Mouse (Mus musculus) hindbrain, embryonic 15.5 days (tissue): Measurements from ENCODE around the gene Impg1. TPM values are rescaled to one million over a fixed set of nuclear protein-coding genes. Genes with fewer than 3 reads are reported as not detected.
A peak's percentile ranks its signal among the peaks of the same experiment; 100 is the strongest.

Source experiments
- ATAC-seq: fragments of 200-750 bp; cut with Nextera tagmentation; 2 replicates; pipeline ENCODE4 v1.8.0; 2017; ENCODE audit warnings: low read depth, moderate number of reproducible peaks, moderate TSS enrichment; ENCODE audit not compliant: low FRiP score
- H3K27ac ChIP-seq: fragments of 300-500 bp; sonication (generic); replicated peaks from 2 replicates; pipeline ENCODE4 v1.5.1; 2015; ENCODE audit warnings: mild to moderate bottlenecking, inconsistent platforms
- H3K27me3 ChIP-seq: fragments of 300-500 bp; sonication (generic); 2 replicates; pipeline ENCODE4 v1.6.1; 2015; ENCODE audit warnings: control low read depth, inconsistent platforms
- H3K36me3 ChIP-seq: fragments of 300-500 bp; sonication (generic); 2 replicates; pipeline ENCODE4 v1.6.1; 2015; ENCODE audit warnings: control low read depth, inconsistent platforms
- H3K4me1 ChIP-seq: fragments of 300-500 bp; sonication (generic); replicated peaks from 2 replicates; pipeline ENCODE4 v1.6.1; 2015; ENCODE audit warnings: control low read depth, inconsistent platforms
- H3K4me2 ChIP-seq: fragments of 300-500 bp; sonication (generic); 2 replicates; pipeline ENCODE4 v1.6.1; 2015; ENCODE audit warnings: moderate library complexity, mild to moderate bottlenecking, inconsistent platforms
- H3K4me3 ChIP-seq: fragments of 300-500 bp; sonication (generic); 2 replicates; pipeline ENCODE4 v1.5.1; 2015; ENCODE audit warnings: mild to moderate bottlenecking, inconsistent platforms
- H3K9ac ChIP-seq: fragments of 300-500 bp; sonication (generic); 2 replicates; pipeline ENCODE4 v1.6.1; 2015; ENCODE audit warnings: inconsistent platforms
- H3K9me3 ChIP-seq: fragments of 300-500 bp; sonication (generic); 2 replicates; pipeline ENCODE4 v1.6.1; 2016; ENCODE audit warnings: control low read depth, inconsistent platforms
- WGBS: fragments of 180-500 bp; shearing (Covaris S2); methylation state at CpG from one replicate; pipeline ENCODE4 v1.1.7; 2015; 5-methylcytosine and 5-hydroxymethylcytosine counted together
- polyA plus RNA-seq: library from polyadenylated mRNA; unstranded; fragments of >200 nt; fragmentation: Nextera tagmentation; extraction: Ambion mirVana; gene quantifications from 2 replicates; pipeline ENCODE4 v1.2.1, GENCODE M21; 2015

Gene Impg1
- not detected in 2 replicates for polyA plus RNA-seq

DNA sequence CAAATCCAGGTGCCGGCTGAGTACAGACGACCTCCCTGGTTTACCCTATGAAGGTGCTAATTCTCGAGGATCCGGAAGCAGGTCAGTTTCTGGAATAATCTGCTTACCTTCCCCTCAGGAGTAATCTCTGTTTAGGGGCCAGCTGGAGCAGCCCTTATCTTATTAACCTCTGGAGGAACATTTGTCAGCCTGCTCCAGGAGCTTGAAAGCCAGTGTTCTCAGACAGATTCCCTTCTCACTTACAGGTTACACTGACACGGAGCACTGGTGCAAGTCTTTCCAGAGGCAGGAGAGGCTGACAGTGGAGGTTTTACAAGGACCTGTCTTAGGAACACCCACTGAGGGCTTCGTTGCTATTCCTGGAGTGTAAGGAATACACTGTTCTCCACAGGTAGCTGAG, at the start of gene Impg1:
Gene Impg1, minus strand, starts transcription at position 101 of the 400 bp plus-strand sequence.
- no peaks in the 10 kb centered on the region for H3K4me1 ChIP-seq
- 62% methylated on average over 6 of the region's 6 CpGs for WGBS
- no peak within 1 kb of the TSS for H3K4me3 ChIP-seq
- no peak for ATAC-seq
- no peak within 1 kb of the TSS for H3K27ac ChIP-seq
- no peaks in the 10 kb centered on the region for H3K36me3 ChIP-seq
- H3K9ac ChIP-seq: no peak within 1 kb of the TSS
- H3K4me2 ChIP-seq: no peak within 1 kb of the TSS
- no peaks in the 10 kb centered on the region for H3K27me3 ChIP-seq
- no peaks in the 10 kb centered on the region for H3K9me3 ChIP-seq

DNA sequence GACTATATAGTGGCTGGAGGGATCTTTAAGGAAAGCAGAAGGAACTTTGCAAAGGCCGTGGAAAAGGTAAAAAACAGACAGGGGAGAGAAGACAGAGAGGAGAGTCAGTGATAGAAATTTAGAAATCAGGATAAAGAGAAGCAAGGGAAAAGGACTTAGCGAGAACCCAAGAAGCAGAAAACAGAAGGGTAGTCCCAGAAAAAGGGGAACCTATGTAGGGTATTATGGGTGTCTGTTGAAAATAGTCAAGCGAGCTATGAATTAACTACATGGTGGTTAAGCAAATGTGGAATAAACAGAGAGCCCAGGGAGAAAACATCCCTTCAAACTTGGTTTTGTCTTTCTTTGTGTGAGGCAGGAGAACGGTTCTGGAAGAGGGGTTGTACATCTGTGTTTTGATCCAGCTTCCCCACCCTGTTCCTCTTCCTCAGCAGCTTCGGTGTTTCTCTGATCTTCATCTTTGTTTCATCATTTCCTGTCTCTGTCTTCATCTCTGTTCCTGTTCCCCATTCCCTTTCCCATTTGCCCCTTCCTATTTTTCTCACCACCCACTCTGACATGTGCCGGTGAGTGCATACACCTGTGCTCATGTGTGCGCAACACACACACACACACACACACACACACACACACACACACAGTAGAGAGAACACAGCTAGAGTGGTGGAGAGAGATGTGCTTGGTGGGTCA, 44.3 kb upstream of the Impg1 start:
- H3K4me3 ChIP-seq: no peak overlapping the region
- no peaks in the 10 kb centered on the region for H3K4me1 ChIP-seq
- H3K27me3 ChIP-seq: no peaks in the 10 kb centered on the region
- no peak overlapping the region for H3K9ac ChIP-seq
- no peak overlapping the region for H3K27ac ChIP-seq
- no peak overlapping the region for H3K4me2 ChIP-seq
- ATAC-seq: no peak
- no peaks in the 10 kb centered on the region for H3K36me3 ChIP-seq
- no peaks in the 10 kb centered on the region for H3K9me3 ChIP-seq
- 89% methylated on average over 7 of the region's 7 CpGs for WGBS

- no peaks in the 10 kb centered on the region for H3K36me3 ChIP-seq
- WGBS: 57% methylated on average over 2 of the region's 2 CpGs
- no peak overlapping the region for H3K9ac ChIP-seq
- H3K9me3 ChIP-seq: no peaks in the 10 kb centered on the region
- no peak for ATAC-seq
- no peaks in the 10 kb centered on the region for H3K4me1 ChIP-seq
- H3K4me2 ChIP-seq: no peak overlapping the region
- H3K27me3 ChIP-seq: no peaks in the 10 kb centered on the region
- H3K27ac ChIP-seq: no peak overlapping the region
- no peak overlapping the region for H3K4me3 ChIP-seq
These were observed 39.3 kb upstream of the Impg1 start for GRCm38 (mm10) chr9:80504496-80505012.

- Histone ChIP-seq H3K4me2 (no peak overlapping the region), H3K9ac (no peak overlapping the region), H3K27ac (no peak overlapping the region), H3K36me3 (no peaks in the 10 kb centered on the region), H3K27me3 (no peaks in the 10 kb centered on the region), H3K4me3 (no peak overlapping the region), H3K4me1 (no peaks in the 10 kb centered on the region), H3K9me3 (no peaks in the 10 kb centered on the region)
- no peak for ATAC-seq
- 57% methylated on average over 4 of the region's 4 CpGs for WGBS
These were observed 26.3 kb upstream of the Impg1 start for GRCm38 (mm10) chr9:80491591-80491990.

GRCm38 (mm10) chr9:80460420-80460819, 4.9 kb downstream of the Impg1 start:
- no peaks in the 10 kb centered on the region for H3K36me3 ChIP-seq
- H3K4me2 ChIP-seq: no peak overlapping the region
- H3K4me3 ChIP-seq: no peak overlapping the region
- WGBS: 82% methylated on average over 4 of the region's 4 CpGs
- no peak overlapping the region for H3K9ac ChIP-seq
- no peaks in the 10 kb centered on the region for H3K4me1 ChIP-seq
- no peak for ATAC-seq
- no peaks in the 10 kb centered on the region for H3K9me3 ChIP-seq
- no peaks in the 10 kb centered on the region for H3K27me3 ChIP-seq
- no peak overlapping the region for H3K27ac ChIP-seq

DNA sequence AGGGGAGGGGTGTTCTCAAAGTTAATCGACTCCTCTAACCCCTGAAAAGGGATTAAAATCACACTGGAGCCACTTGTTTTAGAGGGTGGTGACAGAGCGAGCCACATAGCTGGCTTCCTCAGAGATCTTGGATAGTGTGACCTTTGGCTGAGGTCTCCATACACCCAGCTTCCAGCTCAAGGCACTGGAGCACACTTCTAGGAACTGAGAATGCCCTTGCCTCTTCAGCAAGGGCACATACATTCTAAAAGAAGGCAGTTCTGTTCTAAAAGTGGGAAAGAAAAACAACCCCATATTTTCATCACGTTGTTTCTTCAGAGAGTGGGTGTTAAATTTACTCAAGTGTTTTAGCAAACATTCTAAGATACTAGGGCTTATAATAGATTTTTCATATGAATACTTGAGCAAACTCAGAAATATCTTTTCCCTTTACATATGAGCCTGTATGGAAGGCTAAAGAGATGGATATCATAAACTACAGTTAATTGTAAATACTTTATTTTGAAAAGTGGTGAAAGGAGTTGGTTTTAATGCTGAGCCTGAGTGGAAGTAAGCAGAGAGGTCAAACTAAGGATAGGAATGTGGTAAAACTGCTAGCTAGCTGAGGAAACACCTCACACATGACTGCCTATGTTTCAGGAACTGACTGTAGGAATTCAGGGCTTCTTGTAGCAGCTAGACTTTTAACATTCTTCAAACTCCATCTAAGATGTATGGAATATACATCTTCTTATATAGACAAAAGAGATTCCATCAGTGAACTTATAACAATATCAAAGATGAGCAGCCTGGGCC, 14.6 kb downstream of the Impg1 start:
- no peaks in the 10 kb centered on the region for H3K4me1 ChIP-seq
- H3K27ac ChIP-seq: no peak overlapping the region
- WGBS: 74% methylated on average over 3 of the region's 3 CpGs
- H3K27me3 ChIP-seq: no peaks in the 10 kb centered on the region
- ATAC-seq: no peak
- no peak overlapping the region for H3K4me3 ChIP-seq
- H3K4me2 ChIP-seq: no peak overlapping the region
- H3K36me3 ChIP-seq: no peaks in the 10 kb centered on the region
- no peak overlapping the region for H3K9ac ChIP-seq
- no peaks in the 10 kb centered on the region for H3K9me3 ChIP-seq

DNA sequence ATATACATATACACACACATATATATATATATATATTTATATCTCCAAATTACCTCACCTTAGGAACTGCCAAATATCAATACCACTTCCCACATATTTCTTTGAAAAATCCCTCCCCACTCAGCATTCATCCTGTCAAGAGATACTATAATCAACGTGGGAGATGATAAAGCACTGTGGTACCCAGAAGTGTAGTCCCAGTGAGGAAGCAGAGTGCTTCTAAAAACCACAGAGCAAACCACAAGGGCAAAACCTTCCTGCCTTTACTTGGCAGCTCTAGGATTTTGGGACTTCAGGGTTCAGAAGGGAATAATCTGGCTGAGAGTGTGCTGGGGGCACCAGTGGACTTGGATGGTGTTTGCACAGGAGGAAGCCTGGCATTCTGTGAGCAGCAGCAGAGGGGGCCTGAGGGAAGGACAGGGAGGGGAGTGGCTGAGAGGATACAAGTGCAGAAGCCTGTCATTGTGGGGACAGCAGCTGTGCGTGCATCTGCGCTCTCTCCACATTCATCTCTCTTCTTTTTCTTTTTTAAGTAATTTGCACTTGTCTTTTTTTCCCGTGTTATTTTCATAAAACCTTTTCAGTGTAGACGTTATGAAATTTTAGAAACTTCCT, 24.1 kb downstream of the Impg1 start:
- Histone ChIP-seq H3K27ac (no peak overlapping the region), H3K4me2 (no peak overlapping the region), H3K9ac (no peak overlapping the region), H3K27me3 (no peaks in the 10 kb centered on the region), H3K4me1 (no peaks in the 10 kb centered on the region), H3K9me3 (no peaks in the 10 kb centered on the region), H3K4me3 (no peak overlapping the region), H3K36me3 (no peaks in the 10 kb centered on the region)
- no peak for ATAC-seq
- 60% methylated on average over 5 of the region's 5 CpGs for WGBS

- no peaks in the 10 kb centered on the region for H3K36me3 ChIP-seq
- H3K9ac ChIP-seq: no peak overlapping the region
- no peak overlapping the region for H3K4me3 ChIP-seq
- no peak overlapping the region for H3K4me2 ChIP-seq
- ATAC-seq: no peak
- no peaks in the 10 kb centered on the region for H3K9me3 ChIP-seq
- WGBS: 51% methylated on average over 3 of the region's 3 CpGs
- no peak overlapping the region for H3K27ac ChIP-seq
- H3K27me3 ChIP-seq: no peaks in the 10 kb centered on the region
- no peaks in the 10 kb centered on the region for H3K4me1 ChIP-seq
These were observed 73.9 kb downstream of the Impg1 start for GRCm38 (mm10) chr9:80391404-80391803.

GRCm38 (mm10) chr9:80391002-80391401, 74.3 kb downstream of the Impg1 start:
- H3K27me3 ChIP-seq: no peaks in the 10 kb centered on the region
- no peaks in the 10 kb centered on the region for H3K36me3 ChIP-seq
- H3K4me1 ChIP-seq: no peaks in the 10 kb centered on the region
- no peak overlapping the region for H3K9ac ChIP-seq
- H3K9me3 ChIP-seq: no peaks in the 10 kb centered on the region
- no peak overlapping the region for H3K27ac ChIP-seq
- WGBS: 28% methylated on average over 5 of the region's 5 CpGs
- ATAC-seq: 0 out of 2 replicates have a peak, but pooled peaks have one; percentile 51
- H3K4me2 ChIP-seq: no peak overlapping the region
- H3K4me3 ChIP-seq: no peak overlapping the region

- no peak overlapping the region for H3K9ac ChIP-seq
- 93% methylated on average over 3 of the region's 3 CpGs for WGBS
- ATAC-seq: no peak
- H3K4me2 ChIP-seq: no peak overlapping the region
- no peaks in the 10 kb centered on the region for H3K36me3 ChIP-seq
- no peak overlapping the region for H3K4me3 ChIP-seq
- H3K27me3 ChIP-seq: no peaks in the 10 kb centered on the region
- H3K27ac ChIP-seq: no peak overlapping the region
- no peaks in the 10 kb centered on the region for H3K4me1 ChIP-seq
- no peaks in the 10 kb centered on the region for H3K9me3 ChIP-seq
These were observed 77.4 kb downstream of the Impg1 start for GRCm38 (mm10) chr9:80387890-80388289.

DNA sequence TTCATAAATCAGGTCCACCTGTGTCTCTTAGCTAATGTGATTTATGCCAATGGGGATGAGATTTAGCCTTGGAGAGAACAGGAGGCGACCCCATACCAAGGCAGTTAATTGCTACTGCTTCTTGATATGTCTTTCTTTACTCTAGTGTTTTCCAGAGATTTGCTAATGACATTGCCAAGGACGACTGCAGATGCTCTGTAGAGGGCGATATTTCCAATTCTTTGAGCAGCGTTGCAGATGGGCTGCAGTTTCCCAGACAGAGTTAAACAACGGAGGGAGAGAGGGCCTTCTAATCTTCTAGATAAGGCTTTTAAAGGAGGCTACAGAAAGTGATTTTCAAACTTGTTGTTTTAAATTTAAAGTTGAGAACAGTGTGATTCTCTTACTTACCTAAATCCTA, 78.8 kb downstream of the Impg1 start:
- no peak overlapping the region for H3K27ac ChIP-seq
- no peaks in the 10 kb centered on the region for H3K36me3 ChIP-seq
- no peaks in the 10 kb centered on the region for H3K9me3 ChIP-seq
- no peak overlapping the region for H3K9ac ChIP-seq
- H3K27me3 ChIP-seq: no peaks in the 10 kb centered on the region
- ATAC-seq: peak; percentile 48; the same call in 1 of the 2 replicates
- H3K4me1 ChIP-seq: no peaks in the 10 kb centered on the region
- H3K4me3 ChIP-seq: no peak overlapping the region
- WGBS: 23% methylated on average over 5 of the region's 5 CpGs
- no peak overlapping the region for H3K4me2 ChIP-seq

GRCm38 (mm10) chr9:80386000-80386399, 79.3 kb downstream of the Impg1 start:
- ATAC-seq: no peak
- no peak overlapping the region for H3K4me2 ChIP-seq

More at GRCm38 (mm10) chr9:80386000-80386399, 79.3 kb downstream of the Impg1 start:
- no peaks in the 10 kb centered on the region for H3K27me3 ChIP-seq
- WGBS: 50% methylated on average over 7 of the region's 7 CpGs
- no peaks in the 10 kb centered on the region for H3K4me1 ChIP-seq
- H3K9ac ChIP-seq: no peak overlapping the region
- H3K36me3 ChIP-seq: no peaks in the 10 kb centered on the region
- no peaks in the 10 kb centered on the region for H3K9me3 ChIP-seq
- no peak overlapping the region for H3K4me3 ChIP-seq
- H3K27ac ChIP-seq: no peak overlapping the region
